Mouse (Mus musculus) A20 (cell line): ENCODE results near the gene Des.

ENCODE experiments used
- DNase-seq: peaks from one replicate; pipeline ENCODE4 v3.0.0-alpha.2; 2011; ENCODE audit warnings: low read depth, low spot score

Des gene

GRCm38 (mm10) chr1:75382356-75383071 is 22.4 kb downstream of the Des start:
- no peak for DNase-seq

DNA sequence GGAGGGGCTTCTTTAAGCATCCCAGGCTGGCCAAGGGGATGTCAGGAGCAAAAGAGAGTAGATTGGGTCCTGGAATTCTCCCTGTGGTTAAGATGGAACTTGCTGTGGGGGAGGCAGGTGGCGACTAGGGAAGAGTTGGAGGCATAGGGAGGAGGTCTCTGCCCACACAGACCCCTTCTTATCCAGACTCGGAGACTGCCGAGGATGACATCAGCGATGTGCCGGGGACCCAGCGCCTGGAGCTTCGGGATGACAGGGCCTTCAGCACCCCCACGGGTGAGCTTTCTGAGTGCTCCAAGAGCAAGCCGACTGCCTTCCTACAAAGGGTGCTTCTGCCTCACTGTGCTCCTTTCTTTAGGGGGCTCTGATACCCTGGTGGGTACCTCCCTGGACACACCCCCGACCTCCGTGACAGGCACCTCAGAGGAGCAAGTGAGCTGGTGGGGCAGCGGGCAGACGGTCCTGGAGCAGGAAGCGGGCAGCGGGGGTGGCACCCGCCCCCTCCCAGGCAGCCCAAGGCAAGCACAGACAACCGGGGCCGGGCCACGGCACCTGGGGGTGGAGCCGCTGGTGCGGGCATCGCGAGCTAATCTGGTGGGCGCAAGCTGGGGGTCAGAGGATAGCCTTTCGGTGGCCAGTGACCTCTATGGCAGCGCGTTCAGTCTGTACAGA is 24.5 kb downstream of the Des start:
- no peak for DNase-seq

DNA sequence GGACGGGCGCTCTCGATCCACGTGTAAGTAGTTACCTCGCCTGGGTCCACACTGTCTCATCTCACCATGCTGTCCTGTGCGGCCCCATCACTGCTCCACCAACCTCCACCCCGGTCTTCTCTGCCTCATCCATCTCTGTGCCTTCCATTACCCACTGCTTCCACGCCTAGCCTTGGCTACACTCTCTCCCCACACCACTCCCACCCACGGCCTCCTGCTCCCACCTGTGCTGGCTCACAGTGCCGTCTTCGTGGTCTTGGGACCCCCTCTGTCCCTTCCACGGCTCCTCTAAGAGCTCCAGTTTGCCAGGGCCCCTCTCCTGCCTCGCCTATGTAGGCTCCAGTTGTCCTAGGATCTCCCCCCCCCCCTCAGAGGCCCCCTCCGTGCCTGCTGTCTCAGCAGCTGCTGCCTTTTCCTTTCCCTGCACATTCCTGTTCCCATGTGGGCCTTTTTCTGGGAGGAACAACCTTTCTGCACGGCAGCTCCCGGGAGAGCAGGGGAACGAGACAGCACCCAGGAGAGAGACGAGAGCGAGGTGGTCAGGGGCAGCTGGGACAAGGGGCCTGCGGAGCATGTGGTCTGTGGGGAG is 25.1 kb downstream of the Des start:
- no peak for DNase-seq

DNA sequence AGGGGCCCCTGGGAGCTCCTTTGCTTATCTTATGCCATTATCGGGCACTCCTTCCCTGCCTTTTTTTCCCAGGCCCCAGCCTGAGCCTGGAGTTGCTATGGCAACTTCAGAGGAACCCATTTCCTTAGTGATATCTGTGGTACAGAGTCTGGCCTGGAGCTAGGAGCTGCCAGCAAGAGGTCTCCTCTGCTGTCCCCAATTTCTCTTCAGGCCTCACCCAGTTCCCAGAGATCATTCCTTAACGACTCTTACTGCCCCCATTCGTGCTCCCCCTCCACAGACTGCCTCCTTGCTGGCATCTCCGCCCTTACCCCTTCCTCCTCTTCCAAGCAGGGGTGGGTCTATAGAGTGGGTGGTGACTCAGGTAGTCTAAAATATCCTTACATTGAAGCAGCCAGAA is 26.0 kb downstream of the Des start:
- no peak for DNase-seq

- no peak for DNase-seq
Observed at GRCm38 (mm10) chr1:75387469-75387928, 27.4 kb downstream of the Des start.

- no peak for DNase-seq
Observed at GRCm38 (mm10) chr1:75387929-75388897, 28.1 kb downstream of the Des start.

DNA sequence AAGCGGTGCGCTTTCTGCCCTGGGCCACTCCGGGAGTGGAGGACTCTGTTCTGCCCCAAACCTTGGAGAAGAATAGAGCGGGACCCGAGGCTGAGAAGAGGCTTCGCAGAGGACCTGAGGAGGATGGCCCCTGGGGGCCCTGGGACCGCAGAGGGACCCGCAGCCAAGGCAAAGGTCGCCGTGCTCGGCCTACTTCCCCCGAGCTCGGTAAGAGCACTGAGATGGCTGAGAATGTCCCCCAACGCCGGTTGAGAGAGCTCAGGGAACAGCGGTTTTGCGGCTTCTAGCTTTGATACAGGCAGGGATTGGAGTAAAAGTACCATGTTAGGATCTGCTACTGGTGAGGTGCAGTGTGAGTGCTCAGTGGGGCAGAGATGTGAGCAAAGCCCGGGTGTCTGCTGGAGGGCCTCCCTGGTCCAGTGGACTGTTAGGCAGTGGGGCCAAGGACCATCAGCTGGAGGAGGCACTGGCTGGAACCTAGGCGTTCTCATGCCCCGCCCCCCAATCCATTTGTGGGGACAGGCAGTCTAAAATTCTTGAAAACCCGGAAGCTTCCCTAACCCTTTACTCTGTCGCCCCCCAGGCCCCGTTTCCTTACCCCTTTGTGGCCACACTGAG is 28.9 kb downstream of the Des start:
- no peak for DNase-seq

DNA sequence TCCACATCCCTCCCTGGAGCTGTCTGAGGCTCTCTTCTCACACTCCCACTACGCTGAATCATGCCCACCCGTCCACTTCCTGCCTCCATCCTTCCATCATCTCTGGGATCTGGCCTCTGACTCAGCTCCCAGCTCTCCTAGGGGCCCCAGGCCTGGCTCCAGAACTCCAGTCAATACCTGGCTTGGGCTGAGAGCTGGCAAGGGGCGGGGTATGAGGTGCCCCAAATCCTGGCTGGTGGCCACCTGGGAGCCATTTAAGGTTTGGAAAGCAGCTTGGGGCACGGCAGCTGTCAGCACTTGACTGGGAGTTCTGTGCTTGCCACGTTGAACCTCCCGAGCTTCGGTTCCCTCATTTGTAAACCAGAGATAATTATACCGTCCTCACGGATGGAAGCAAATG is 33.0 kb downstream of the Des start:
- no peak for DNase-seq

GRCm38 (mm10) chr1:75393846-75394245 is 33.7 kb downstream of the Des start:
- DNase-seq = no peak

DNA sequence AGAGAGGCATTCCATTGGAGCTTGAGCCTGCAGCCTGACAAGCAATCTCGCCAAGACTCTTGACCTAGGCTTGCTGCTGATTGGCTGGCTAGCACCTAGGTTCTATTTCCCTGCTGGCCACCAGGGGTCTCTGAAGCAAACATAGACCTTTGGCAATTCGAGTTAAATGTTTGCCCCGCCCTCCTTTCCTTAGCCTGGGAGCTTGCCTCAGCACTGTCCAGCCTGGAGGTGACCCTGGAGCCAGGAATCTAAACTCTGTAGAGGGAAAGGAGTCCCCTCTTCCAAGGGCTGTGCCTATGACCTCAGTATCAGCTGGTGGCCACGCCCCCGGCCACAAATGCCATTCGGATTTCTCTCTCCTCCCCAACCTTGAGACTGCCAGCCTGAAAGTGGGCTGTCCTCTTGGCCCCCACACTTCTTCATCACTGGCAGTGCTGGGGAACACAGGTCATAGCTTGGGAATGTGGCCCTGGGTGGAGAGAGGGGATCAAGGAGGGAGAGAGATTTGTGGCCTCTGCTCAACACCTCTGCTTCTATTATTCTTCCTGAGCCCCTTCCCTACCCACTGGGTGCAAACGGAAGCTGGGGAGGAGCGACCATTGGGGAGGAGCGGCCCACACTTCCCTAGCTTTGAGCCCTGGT is 38.8 kb downstream of the Des start:
- peak; percentile 66 for DNase-seq

GRCm38 (mm10) chr1:75399755-75400492 is 39.8 kb downstream of the Des start:
- no peak for DNase-seq

DNA sequence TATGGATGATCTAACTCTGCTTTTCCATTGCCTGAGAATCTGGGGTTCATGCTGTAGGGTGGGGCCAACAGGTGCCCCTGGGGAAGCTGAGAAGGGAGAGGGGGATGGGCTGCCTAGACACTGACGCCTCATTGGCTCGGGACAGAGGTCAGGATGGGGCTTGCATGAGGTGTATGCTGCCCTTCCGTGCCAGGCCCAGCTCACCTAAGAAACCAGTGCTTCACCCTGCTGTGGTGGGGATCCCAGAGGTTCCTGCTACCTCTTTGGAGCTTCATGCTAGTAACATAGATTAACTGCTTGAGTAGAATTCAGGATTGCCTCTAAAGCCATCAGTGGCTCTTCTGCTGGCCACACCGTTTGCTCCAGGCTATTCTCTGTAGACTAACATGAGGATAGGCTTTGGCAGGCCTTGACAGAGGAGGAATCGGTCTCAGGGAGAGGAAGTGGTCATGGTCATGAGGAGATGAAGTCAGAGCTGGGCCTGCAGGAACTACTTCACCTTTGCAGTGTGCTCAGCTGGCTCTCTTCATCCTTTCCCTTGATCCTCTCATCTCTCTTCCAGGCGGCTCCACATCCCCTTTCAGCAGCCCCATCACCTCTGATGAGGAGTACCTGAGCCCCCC is 40.5 kb downstream of the Des start:
- DNase-seq = no peak

DNA sequence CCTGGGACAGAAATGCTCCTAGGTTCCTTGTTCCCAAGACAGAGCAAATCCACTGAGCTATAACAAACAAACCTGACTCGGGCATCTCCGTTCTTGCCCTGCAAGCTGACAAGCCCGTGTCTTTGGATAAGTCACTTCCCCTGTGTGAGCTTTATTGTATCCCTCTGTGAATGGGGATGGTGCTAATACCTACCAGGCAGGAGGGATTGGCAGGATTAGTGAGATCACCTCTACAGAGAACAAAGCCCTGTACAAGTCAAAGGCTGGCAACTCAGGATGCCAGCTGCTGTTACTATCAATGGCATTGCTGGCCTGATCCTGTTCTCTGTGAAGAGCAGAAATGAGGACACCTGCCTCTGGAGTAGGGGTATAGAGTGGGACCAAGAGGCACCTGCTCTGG is 45.4 kb downstream of the Des start:
- DNase-seq = no peak

- DNase-seq = no peak
Observed at GRCm38 (mm10) chr1:75406173-75406572, 46.0 kb downstream of the Des start.

DNA sequence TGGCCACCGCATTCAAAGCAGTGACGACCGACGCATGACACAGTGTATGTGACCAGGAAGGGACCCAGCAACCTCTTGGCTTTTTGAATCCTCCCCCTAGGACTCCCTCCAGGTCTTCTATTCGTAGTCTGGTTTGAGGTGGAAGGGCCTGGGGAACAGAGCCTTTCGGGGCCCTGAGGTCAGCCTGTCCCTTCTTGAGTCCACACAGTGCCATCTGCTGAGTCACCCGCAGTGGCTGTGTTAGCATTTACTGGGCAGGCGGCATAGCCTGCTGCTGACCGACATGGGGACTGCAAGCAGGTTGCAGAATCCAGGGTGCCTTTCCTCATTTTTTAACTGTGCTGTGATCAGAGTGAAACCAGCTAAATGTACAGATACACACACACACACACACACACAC is 46.9 kb downstream of the Des start:
- no peak for DNase-seq

DNA sequence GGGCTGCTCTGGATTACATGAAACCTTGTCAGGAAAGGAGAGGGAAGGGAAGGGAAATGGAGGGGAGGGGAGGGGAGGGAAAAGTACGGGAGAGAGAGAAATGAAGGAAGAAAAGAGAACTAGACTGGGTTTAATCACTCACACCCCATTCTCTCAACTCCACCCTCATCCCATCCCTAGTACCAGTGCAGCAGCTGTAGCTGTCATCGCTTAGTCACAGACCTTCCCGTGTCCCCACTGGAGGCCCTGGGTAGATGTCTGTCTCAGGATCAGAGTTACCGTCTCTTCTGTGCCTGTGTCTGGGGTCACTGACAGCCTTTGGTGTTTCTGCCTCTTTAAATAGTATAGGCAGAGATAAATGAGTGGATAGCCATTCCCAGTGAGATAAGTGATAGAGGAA is 48.1 kb downstream of the Des start:
- no peak for DNase-seq

GRCm38 (mm10) chr1:75409950-75410349 is 49.8 kb downstream of the Des start:
- DNase-seq = no peak

GRCm38 (mm10) chr1:75412196-75412595 is 52.1 kb downstream of the Des start:
- no peak for DNase-seq

- DNase-seq = peak; percentile 75
Observed at GRCm38 (mm10) chr1:75413749-75414148, 53.6 kb downstream of the Des start.
